Mouse (Mus musculus): ENCODE data around the gene Iars2.

Gene Iars2

GRCm38 (mm10) chr1:185328721-185329610 lies at the start of gene Iars2:
Iars2 (minus strand) TSS chr1:185329396.
- peak; percentile 91 for DNase-seq (ENCODE audit: low spot score)

- no peak for DNase-seq (ENCODE audit: low spot score)
Measured at GRCm38 (mm10) chr1:185377429-185377828, 48.2 kb upstream of the Iars2 start.

- no peak for DNase-seq (ENCODE audit: low spot score)
Measured at GRCm38 (mm10) chr1:185376390-185376789, 47.2 kb upstream of the Iars2 start.

GRCm38 (mm10) chr1:185369979-185370378 lies 40.8 kb upstream of the Iars2 start:
- DNase-seq (ENCODE audit: low spot score): no peak

- no peak for DNase-seq (ENCODE audit: low spot score)
Measured at GRCm38 (mm10) chr1:185367383-185367782, 38.2 kb upstream of the Iars2 start.

GRCm38 (mm10) chr1:185364183-185364540 lies 35.0 kb upstream of the Iars2 start:
- DNase-seq (ENCODE audit: low spot score): peak; percentile 18

GRCm38 (mm10) chr1:185363526-185364182 lies 34.5 kb upstream of the Iars2 start:
- peak; percentile 77 for DNase-seq (ENCODE audit: low spot score)

- DNase-seq (ENCODE audit: low spot score): peak; percentile 99
Measured at GRCm38 (mm10) chr1:185362677-185363520, 33.7 kb upstream of the Iars2 start, which contains the start of gene Eprs. Eprs (plus strand) TSS chr1:185363044.

- DNase-seq (ENCODE audit: low spot score): no peak
Measured at GRCm38 (mm10) chr1:185358211-185358610, 29.0 kb upstream of the Iars2 start.

- no peak for DNase-seq (ENCODE audit: low spot score)
Measured at GRCm38 (mm10) chr1:185356246-185356645, 27.1 kb upstream of the Iars2 start.

- DNase-seq (ENCODE audit: low spot score): no peak
Measured at GRCm38 (mm10) chr1:185354731-185355130, 25.5 kb upstream of the Iars2 start.

GRCm38 (mm10) chr1:185353351-185353750 lies 24.2 kb upstream of the Iars2 start:
- DNase-seq (ENCODE audit: low spot score): no peak

GRCm38 (mm10) chr1:185352151-185352550 lies 23.0 kb upstream of the Iars2 start:
- no peak for DNase-seq (ENCODE audit: low spot score)

GRCm38 (mm10) chr1:185350611-185351010 lies 21.4 kb upstream of the Iars2 start:
- DNase-seq (ENCODE audit: low spot score): no peak

GRCm38 (mm10) chr1:185349741-185350140 lies 20.5 kb upstream of the Iars2 start:
- DNase-seq (ENCODE audit: low spot score): no peak

- DNase-seq (ENCODE audit: low spot score): no peak
Measured at GRCm38 (mm10) chr1:185346188-185346587, 17.0 kb upstream of the Iars2 start.

- no peak for DNase-seq (ENCODE audit: low spot score)
Measured at GRCm38 (mm10) chr1:185343422-185343821, 14.2 kb upstream of the Iars2 start.

GRCm38 (mm10) chr1:185342441-185342840 lies 13.2 kb upstream of the Iars2 start:
- DNase-seq (ENCODE audit: low spot score): no peak

GRCm38 (mm10) chr1:185336535-185336934 lies 7.3 kb upstream of the Iars2 start:
- DNase-seq (ENCODE audit: low spot score): no peak

GRCm38 (mm10) chr1:185335231-185335765 lies 6.1 kb upstream of the Iars2 start:
- DNase-seq (ENCODE audit: low spot score): no peak

- no peak for DNase-seq (ENCODE audit: low spot score)
Measured at GRCm38 (mm10) chr1:185334136-185334535, 4.9 kb upstream of the Iars2 start.

GRCm38 (mm10) chr1:185333651-185334050 lies 4.5 kb upstream of the Iars2 start:
- DNase-seq (ENCODE audit: low spot score): no peak
